ENCODE assay signal across 8 mouse cellular contexts in the genomic region with DNA sequence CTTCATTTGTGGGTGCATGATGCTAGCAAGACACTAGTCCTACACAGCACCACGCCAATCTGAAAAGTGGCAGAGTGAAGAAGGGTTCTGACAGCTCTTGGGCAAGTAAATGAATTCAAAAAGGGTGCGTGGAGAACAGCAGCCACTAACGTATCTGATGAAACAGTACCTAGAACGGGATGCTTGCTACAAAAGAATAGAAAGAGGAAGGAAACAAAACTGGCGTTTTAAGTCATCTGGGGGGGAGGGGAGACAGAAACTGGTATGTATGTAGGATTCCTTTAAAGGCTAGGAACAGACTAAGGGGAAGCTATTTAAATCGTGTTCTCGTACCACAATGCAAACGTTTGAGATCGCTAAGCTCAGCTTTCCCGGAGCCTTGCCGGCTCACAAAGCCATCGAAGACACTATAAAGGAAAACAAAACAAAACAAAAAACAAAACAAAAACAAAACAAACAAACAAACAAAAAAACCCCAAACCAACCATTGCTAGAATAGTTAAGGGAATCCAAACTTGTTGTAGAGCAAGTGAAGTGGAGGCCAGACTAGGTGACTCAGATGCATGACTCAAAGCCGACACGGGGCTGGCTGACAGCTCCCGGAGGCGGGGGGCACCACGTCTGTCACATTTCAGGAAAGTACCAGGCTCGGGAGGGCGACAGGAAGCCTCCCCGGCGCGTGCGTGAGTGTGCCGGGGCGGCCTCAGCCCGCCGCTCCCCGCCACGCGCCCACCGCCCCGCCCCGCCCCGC.
DNase-seq lines count a peak whose midpoint lies in the region; ATAC-seq and TF ChIP-seq lines count a peak whose summit lies in the region.

No protein-coding gene starts in this region.

- H3K27me3 ChIP-seq in embryonic facial prominence, embryonic 10.5 days (replicated peaks; ENCODE audit: low read depth, poor library complexity, severe bottlenecking) = peaks cover 8% of the 10 kb centered on the region; the same call in 1 of the 2 replicates
- peaks cover 6% of the 10 kb centered on the region; the same call in 1 of the 2 replicates for H3K27me3 ChIP-seq in hindbrain, embryonic 12.5 days
- H3K27me3 ChIP-seq in lung, embryonic 14.5 days (ENCODE audit: insufficient read depth, low read length) = no peaks in the 10 kb centered on the region
- no peaks in the 10 kb centered on the region for H3K27me3 ChIP-seq in neural tube, embryonic 14.5 days (ENCODE audit: control insufficient read depth, insufficient read depth, low read length)

- DNase-seq in lung, adult 2 months = no peak
- DNase-seq in lung, postnatal 14 days = no peak
- peak; percentile 46 for DNase-seq in ZHBTc4 (ENCODE audit: low read depth, low spot score)
- no peak for DNase-seq in embryonic facial prominence, embryonic 10.5 days (ENCODE audit: low spot score)
- DNase-seq in lung, embryonic 14.5 days = peak; percentile 63
- no peak for DNase-seq in urinary bladder, adult 18-20 months (ENCODE audit: low spot score in 2 of 2)

- H3K4me3 ChIP-seq in lung, adult 2 months (replicated peaks; ENCODE audit: extremely low read depth, low read depth, low read length) = peak overlapping the region; percentile 47
- H3K4me3 ChIP-seq in embryonic facial prominence, embryonic 10.5 days = peak overlapping the region; percentile 95
- H3K4me3 ChIP-seq in hindbrain, embryonic 12.5 days = peak overlapping the region; percentile 92
- H3K4me3 ChIP-seq in lung, embryonic 14.5 days (ENCODE audit: low read depth, low read length) = peak overlapping the region; percentile 93
- peak overlapping the region; percentile 81 for H3K4me3 ChIP-seq in neural tube, embryonic 14.5 days (ENCODE audit: low read depth, low read length)

- H3K36me3 ChIP-seq in embryonic facial prominence, embryonic 10.5 days (replicated peaks) = no peaks in the 10 kb centered on the region
- no peaks in the 10 kb centered on the region for H3K36me3 ChIP-seq in hindbrain, embryonic 12.5 days
- no peaks in the 10 kb centered on the region for H3K36me3 ChIP-seq in lung, embryonic 14.5 days (ENCODE audit: insufficient read depth)
- no peaks in the 10 kb centered on the region for H3K36me3 ChIP-seq in neural tube, embryonic 14.5 days (ENCODE audit: control insufficient read depth, insufficient read depth, low read length)

- H3K27ac ChIP-seq in embryonic facial prominence, embryonic 10.5 days (replicated peaks) = peak overlapping the region; percentile 97
- peak overlapping the region; percentile 98 for H3K27ac ChIP-seq in hindbrain, embryonic 12.5 days
- H3K27ac ChIP-seq in lung, embryonic 14.5 days (ENCODE audit: low read depth) = peak overlapping the region; percentile 99
- H3K27ac ChIP-seq in neural tube, embryonic 14.5 days (ENCODE audit: low read depth, low read length) = peak overlapping the region; percentile 96

- no peak for TF ChIP-seq POLR2A in lung, adult 2 months (IDR thresholded peaks at IDR 0.05; ENCODE audit: borderline replicate concordance, extremely low read depth, low read depth, low read length)

- no peaks in the 10 kb centered on the region for H3K9me3 ChIP-seq in embryonic facial prominence, embryonic 10.5 days
- no peaks in the 10 kb centered on the region for H3K9me3 ChIP-seq in hindbrain, embryonic 12.5 days (replicated peaks)
- no peaks in the 10 kb centered on the region for H3K9me3 ChIP-seq in lung, embryonic 14.5 days (ENCODE audit: low read depth, low read length)
- H3K9me3 ChIP-seq in neural tube, embryonic 14.5 days (ENCODE audit: control insufficient read depth, low read length) = no peaks in the 10 kb centered on the region

- WGBS in lung, adult 2 months = 2% methylated on average over 31 of the region's 34 CpGs
- WGBS in embryonic facial prominence, embryonic 10.5 days = 2% methylated on average over 34 of the region's 34 CpGs
- whole genome bisulfite sequencing in hindbrain, embryonic 12.5 days = 2% methylated on average over 31 of the region's 34 CpGs
- 2% methylated on average over 34 of the region's 34 CpGs for WGBS in lung, embryonic 14.5 days
- WGBS in neural tube, embryonic 14.5 days = 2% methylated on average over 30 of the region's 34 CpGs

- H3K4me2 ChIP-seq in hindbrain, embryonic 12.5 days (replicated peaks) = peak overlapping the region; percentile 76
- H3K4me2 ChIP-seq in lung, embryonic 14.5 days = peak overlapping the region; percentile 97
- peak overlapping the region; percentile 86 for H3K4me2 ChIP-seq in neural tube, embryonic 14.5 days (ENCODE audit: low read depth, low read length)

- ATAC-seq in hindbrain, embryonic 12.5 days (ENCODE audit: low FRiP score) = peak; percentile 53; the same call in 1 of the 2 replicates
- no peak for ATAC-seq in lung, embryonic 14.5 days (ENCODE audit: insufficient read depth)
- ATAC-seq in neural tube, embryonic 14.5 days (ENCODE audit: low read depth) = peak; percentile 35

- peaks cover 14% of the 10 kb centered on the region for H3K4me1 ChIP-seq in lung, adult 2 months (ENCODE audit: control insufficient read depth, insufficient read depth, low read length)
- peaks cover 30% of the 10 kb centered on the region for H3K4me1 ChIP-seq in embryonic facial prominence, embryonic 10.5 days
- H3K4me1 ChIP-seq in hindbrain, embryonic 12.5 days = peaks cover 22% of the 10 kb centered on the region
- H3K4me1 ChIP-seq in lung, embryonic 14.5 days (ENCODE audit: insufficient read depth) = peaks cover 15% of the 10 kb centered on the region
- H3K4me1 ChIP-seq in neural tube, embryonic 14.5 days (ENCODE audit: control insufficient read depth, insufficient read depth, low read length) = peaks cover 21% of the 10 kb centered on the region; the same call in 1 of the 2 replicates

- no peak for TF ChIP-seq CTCF in lung, adult 2 months (IDR thresholded peaks at IDR 0.05; ENCODE audit: insufficient read depth, low read length)
- no peak for TF ChIP-seq CTCF in lung, embryonic 14.5 days (IDR thresholded peaks at IDR 0.05; ENCODE audit: low read depth)

- peak overlapping the region; percentile 94 for H3K9ac ChIP-seq in hindbrain, embryonic 12.5 days
- H3K9ac ChIP-seq in lung, embryonic 14.5 days = peak overlapping the region; percentile 65
- H3K9ac ChIP-seq in neural tube, embryonic 14.5 days (replicated peaks; ENCODE audit: low read depth, low read length) = peak overlapping the region; percentile 65

Comparison
In these comparisons a context has a peak if more than half of its experiments do, and no peak if none do; other contexts are left out.
1. DNase-seq: peak in ZHBTc4 (single experiment) and lung, embryonic 14.5 days (single experiment); none in lung, adult 2 months (single experiment), lung, postnatal 14 days (single experiment), embryonic facial prominence, embryonic 10.5 days (single experiment) and urinary bladder, adult 18-20 months (0 of 2).
2. Peak in every context shown above with its lines, with median percentiles within 50 percentile points of each other: H3K4me3 ChIP-seq, H3K27ac ChIP-seq, H3K4me2 ChIP-seq and H3K9ac ChIP-seq.